Mouse (Mus musculus): ENCODE measurements around the gene Rhox2c.
"Not testable (repeated sequence)": the region's sequence is repeated elsewhere in the genome, so short reads cannot be mapped to it uniquely, and the experiment has no call there.

The Rhox2c gene

GRCm38 (mm10) chrX:37453380-37453779, at the start of gene Rhox2c:
Gene Rhox2c (plus strand): TSS chrX:37453680.
- DNase-seq (ENCODE audit: low read depth): not testable (repeated sequence)

- DNase-seq (ENCODE audit: low read depth): not testable (repeated sequence)
Measured at GRCm38 (mm10) chrX:37411767-37412166, 41.7 kb upstream of the Rhox2c start, which contains the start of gene Rhox2b. Gene Rhox2b (plus strand): TSS chrX:37412067.

- DNase-seq (ENCODE audit: low read depth): not testable (repeated sequence)
Measured at GRCm38 (mm10) chrX:37432194-37432593, 21.3 kb upstream of the Rhox2c start, which contains the start of gene Rhox4b. Gene Rhox4b (plus strand): TSS chrX:37432494.

- DNase-seq (ENCODE audit: low read depth): not testable (repeated sequence)
Measured at GRCm38 (mm10) chrX:37458285-37458684, 4.8 kb downstream of the Rhox2c start, which contains the start of gene Rhox3c. Gene Rhox3c (plus strand): TSS chrX:37458585.

- not testable (repeated sequence) for DNase-seq (ENCODE audit: low read depth)
Measured at GRCm38 (mm10) chrX:37480037-37480436, 26.6 kb downstream of the Rhox2c start, which contains the start of gene Rhox4c. Gene Rhox4c (plus strand): TSS chrX:37480337.

- not testable (repeated sequence) for DNase-seq (ENCODE audit: low read depth)
Measured at GRCm38 (mm10) chrX:37514059-37514458, 60.6 kb downstream of the Rhox2c start, which contains the start of gene Rhox4d. Gene Rhox4d (plus strand): TSS chrX:37514359.

Measured in 416B (cell line).